17 mouse cellular contexts compared by ENCODE assay signal in the genomic region with DNA sequence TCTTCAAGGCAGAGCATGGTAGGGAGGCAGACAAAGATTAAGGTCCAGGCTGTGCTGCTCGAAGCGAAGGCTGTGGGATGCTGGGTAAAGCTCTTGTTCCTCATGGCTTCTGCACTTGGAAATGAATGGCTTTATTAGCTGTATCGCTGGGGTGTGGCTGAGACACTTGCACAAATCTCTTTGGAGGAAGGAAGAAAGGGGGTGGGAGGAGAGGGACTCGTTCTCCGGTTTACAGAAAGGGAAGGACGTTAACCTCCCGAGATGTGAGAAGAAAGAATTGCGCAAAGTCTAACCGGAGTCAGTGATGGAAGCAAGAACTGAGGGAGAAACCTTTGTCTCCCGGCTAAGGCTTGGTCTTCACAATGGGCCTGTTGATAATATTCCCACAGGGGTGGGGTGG. TPM values are rescaled to one million over a fixed set of nuclear protein-coding genes. Genes with fewer than 3 reads are reported as not detected.
"Had no signal": no experiment of that assay in that cellular context is flagged by ENCODE, and none has a peak within 500 bp of the region (broad histone marks: within the 10 kb centered on the region; RNA-seq: fewer than 3 reads in every experiment).

No protein-coding gene starts in this region.

- H3K9me3 ChIP-seq: kidney, embryonic 15.5 days; limb, embryonic 10.5 days; midbrain, embryonic 10.5 days; neural tube, embryonic 13.5 days had no signal

- H3K4me2 ChIP-seq: kidney, embryonic 15.5 days; lung, embryonic 14.5 days; neural tube, embryonic 13.5 days had no signal

- H3K9ac ChIP-seq: kidney, embryonic 15.5 days; liver, embryonic 14.5 days; lung, embryonic 14.5 days; neural tube, embryonic 13.5 days had no signal

- DNase-seq: kidney, adult 2 months; kidney, postnatal 14 days; lung, embryonic 14.5 days; midbrain, embryonic 14.5 days; right cerebral cortex, adult 18-20 months; thymus, adult 18-20 months; thymus, postnatal 14 days had no signal

- H3K36me3 ChIP-seq: kidney, embryonic 15.5 days; limb, embryonic 10.5 days; midbrain, embryonic 10.5 days; neural tube, embryonic 13.5 days had no signal

- H3K27me3 ChIP-seq: kidney, embryonic 15.5 days; neural tube, embryonic 13.5 days had no signal

- H3K27ac ChIP-seq: kidney, embryonic 15.5 days; left cerebral cortex, adult 2 months; limb, embryonic 10.5 days; liver, embryonic 14.5 days; midbrain, embryonic 10.5 days; neural tube, embryonic 13.5 days had no signal

- ATAC-seq: intestine, embryonic 16.5 days had no signal

- H3K4me3 ChIP-seq: kidney, embryonic 15.5 days; left cerebral cortex, adult 2 months; limb, embryonic 10.5 days; midbrain, embryonic 10.5 days; neural tube, embryonic 13.5 days had no signal

- H3K4me1 ChIP-seq: kidney, embryonic 15.5 days; limb, embryonic 10.5 days; midbrain, embryonic 10.5 days; neural tube, embryonic 13.5 days had no signal

RNA-seq across cellular contexts. Expression of gene Cxcr5, which starts 10.5 kb away (rescaled TPM):
- total RNA-seq: layer of hippocampus, adult 8-10 months; layer of hippocampus, postnatal 25 days; left cerebral cortex, adult 2 months; left cerebral cortex, postnatal 14 days had no signal
- polyA plus RNA-seq: kidney, embryonic 15.5 days; limb, embryonic 10.5 days; lung, embryonic 14.5 days; midbrain, embryonic 10.5 days; midbrain, embryonic 14.5 days; neural tube, embryonic 13.5 days had no signal
